Mouse (Mus musculus) adipocyte (in vitro differentiated cells): ENCODE results near the gene Olfr815.
"Not testable (repeated sequence)": the region's sequence is repeated elsewhere in the genome, so short reads cannot be mapped to it uniquely, and the experiment has no call there.

Experiments used
- DNase-seq: peaks from one replicate; pipeline ENCODE4 v3.0.0-alpha.2; 2016; ENCODE audit warnings: low spot score

Gene Olfr815

DNA sequence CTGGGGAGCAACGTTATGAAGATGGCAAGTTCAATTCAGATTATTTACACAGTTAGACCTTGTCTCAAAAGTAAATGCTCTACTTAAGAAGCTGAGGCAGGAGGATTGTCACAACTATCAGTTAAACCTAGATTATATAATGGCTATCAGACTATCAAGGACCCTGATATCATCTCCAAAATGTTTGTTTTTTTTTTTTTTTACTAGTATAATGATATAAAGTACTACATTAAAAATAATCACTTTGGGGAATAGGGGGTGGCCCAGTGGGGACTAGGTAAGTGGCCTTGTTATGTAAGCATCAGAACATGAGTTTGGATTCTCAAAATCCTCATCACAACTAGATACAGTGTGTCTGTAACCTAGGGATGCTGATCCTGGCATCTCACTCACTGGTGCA lies at the start of gene Olfr815:
Olfr815 (minus strand) TSS at position 101 of the 400 bp plus-strand sequence.
- DNase-seq, result not testable (repeated sequence)

DNA sequence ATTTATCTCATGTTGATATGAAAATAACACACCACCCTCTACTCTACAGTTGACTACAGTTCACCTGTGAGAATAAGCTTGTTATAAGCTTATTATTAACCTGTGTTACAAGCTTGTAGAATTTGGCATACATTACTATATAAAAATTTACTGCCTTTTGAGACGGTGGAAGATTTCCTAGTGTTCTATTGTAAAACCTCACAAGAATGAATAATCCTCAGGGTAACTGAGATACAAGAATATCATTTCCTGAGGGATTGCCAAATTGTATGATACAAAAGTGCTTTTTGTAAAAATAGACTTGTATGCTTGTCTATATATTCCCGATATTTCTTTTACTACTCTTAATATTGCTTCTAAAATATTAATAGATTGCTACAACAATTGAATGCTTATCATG lies 43.3 kb upstream of the Olfr815 start, which contains the start of gene Olfr818:
Olfr818 (minus strand) TSS at position 101 of the 400 bp plus-strand sequence.
- DNase-seq, result no peak

DNA sequence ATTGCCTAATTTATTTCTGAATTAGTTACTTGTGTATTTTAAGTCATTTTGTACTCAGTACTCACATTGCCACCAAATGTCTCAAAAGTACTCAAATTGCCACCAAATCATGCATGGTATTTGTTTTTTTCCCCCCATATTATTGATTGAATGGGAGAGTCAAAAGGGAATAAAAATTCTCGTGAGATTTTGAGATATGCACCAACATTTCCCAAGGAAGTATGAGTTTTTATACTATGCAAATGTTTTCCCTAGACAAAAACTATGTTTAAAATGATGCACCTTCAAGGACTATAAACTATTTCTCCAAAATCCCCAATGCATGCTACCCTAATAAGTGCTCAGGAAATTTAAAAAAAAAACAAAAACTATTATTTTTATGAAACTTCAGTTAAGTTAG lies 9.8 kb upstream of the Olfr815 start, which contains the start of gene Olfr816:
Olfr816 (minus strand) TSS at position 101 of the 400 bp plus-strand sequence.
- no peak for DNase-seq

DNA sequence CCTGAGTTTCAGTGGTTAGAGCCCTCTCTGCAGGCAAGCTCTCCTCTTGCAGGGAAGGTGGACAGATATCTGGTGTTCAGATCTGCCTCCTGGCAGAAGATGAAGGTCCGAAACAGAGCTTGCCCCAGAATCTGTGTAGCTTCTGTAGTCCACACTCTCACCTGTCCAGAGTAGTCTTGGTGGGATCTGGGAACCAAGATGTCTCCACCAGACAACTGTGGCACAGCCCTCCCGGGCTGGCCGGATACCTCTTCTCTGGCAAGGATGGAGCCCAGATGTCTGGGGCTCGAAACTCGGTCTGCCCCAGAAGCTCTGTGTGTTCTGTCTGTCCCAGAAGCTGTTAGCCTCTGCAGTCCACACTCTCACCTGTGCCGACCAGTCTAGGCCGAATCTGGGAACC lies 19.7 kb downstream of the Olfr815 start:
- no peak for DNase-seq

DNA sequence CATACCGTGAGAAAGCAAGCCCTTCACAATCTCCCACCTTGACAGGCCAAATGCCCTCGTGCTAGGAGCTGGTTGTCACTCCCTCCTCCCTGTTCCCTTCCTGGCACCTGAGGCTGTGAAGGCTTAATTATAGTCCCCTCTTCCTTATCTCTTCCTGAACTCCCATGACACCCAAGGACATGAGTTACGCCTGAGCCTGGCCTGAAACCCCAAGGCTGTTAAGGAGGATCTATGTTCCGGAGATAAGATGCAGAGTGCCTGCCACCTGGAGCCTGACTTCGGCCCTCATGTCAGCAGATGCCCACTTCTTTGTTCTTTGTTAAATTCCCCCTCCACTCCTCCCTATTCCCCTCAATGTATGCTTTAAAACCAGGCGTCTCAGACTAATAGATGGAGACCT lies 20.2 kb downstream of the Olfr815 start:
- not testable (repeated sequence) for DNase-seq

DNA sequence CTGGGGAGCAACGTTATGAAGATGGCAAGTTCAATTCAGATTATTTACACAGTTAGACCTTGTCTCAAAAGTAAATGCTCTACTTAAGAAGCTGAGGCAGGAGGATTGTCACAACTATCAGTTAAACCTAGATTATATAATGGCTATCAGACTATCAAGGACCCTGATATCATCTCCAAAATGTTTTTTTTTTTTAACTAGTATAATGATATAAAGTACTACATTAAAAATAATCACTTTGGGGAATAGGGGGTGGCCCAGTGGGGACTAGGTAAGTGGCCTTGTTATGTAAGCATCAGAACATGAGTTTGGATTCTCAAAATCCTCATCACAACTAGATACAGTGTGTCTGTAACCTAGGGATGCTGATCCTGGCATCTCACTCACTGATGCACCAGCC lies 25.9 kb downstream of the Olfr815 start, which contains the start of gene Olfr814:
Olfr814 (minus strand) TSS at position 101 of the 400 bp plus-strand sequence.
- DNase-seq, result not testable (repeated sequence)

DNA sequence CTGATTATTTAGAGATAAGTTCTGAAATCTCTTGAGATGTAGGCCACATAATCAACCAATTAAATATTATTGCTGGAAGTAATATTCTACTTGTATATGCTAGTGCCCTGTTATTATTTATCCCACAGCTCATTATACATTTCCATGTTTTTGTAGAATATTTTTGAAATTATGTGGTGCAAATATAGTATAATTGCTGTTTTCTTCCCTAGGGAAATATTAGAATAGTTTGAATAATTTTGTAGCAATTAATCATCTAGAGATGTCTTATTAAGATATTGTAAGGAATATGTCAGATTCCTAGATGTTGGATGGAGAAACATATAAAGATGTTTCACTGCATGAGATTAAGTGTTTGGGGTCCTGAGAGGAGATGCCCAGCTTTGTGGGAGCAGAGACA lies 50.6 kb downstream of the Olfr815 start, which contains the start of gene Olfr813:
Olfr813 (plus strand) TSS at position 301 of the 400 bp plus-strand sequence.
- no peak for DNase-seq
